Mouse (Mus musculus): ENCODE data around the gene Tnpo2. TPM values are rescaled to one million over a fixed set of nuclear protein-coding genes. Genes with fewer than 3 reads are reported as not detected.

Gene Tnpo2
- polyA plus RNA-seq, 1 experiment from 2014 or later: 15.5 TPM

GRCm38 (mm10) chr8:85072364-85072929 lies 35.7 kb downstream of the Tnpo2 start:
- no peaks in the 10 kb centered on the region for H3K9me3 ChIP-seq (ENCODE audit: control insufficient read depth, low read length)
- no peak for DNase-seq (ENCODE audit: low spot score)
- peak overlapping the region; percentile 93 for H3K9ac ChIP-seq (ENCODE audit: low read length)
- WGBS: 36% methylated on average over 9 of the region's 9 CpGs
- no peak for ATAC-seq (replicated peaks; ENCODE audit: low FRiP score, low TSS enrichment, low read depth)
- H3K4me2 ChIP-seq (ENCODE audit: low read length): peak overlapping the region; percentile 79
- H3K4me3 ChIP-seq (ENCODE audit: low read depth, low read length): peak overlapping the region; percentile 94
- H3K27me3 ChIP-seq (replicated peaks; ENCODE audit: control insufficient read depth, insufficient read depth, low read length): no peaks in the 10 kb centered on the region
- no peaks in the 10 kb centered on the region; the same call in 1 of the 2 replicates for H3K4me1 ChIP-seq (replicated peaks; ENCODE audit: control insufficient read depth, insufficient read depth, low read length)
- H3K27ac ChIP-seq (ENCODE audit: low read depth): peak overlapping the region; percentile 97; the same call in 1 of the 2 replicates
- peaks cover 36% of the 10 kb centered on the region for H3K36me3 ChIP-seq (ENCODE audit: control insufficient read depth, insufficient read depth, low read length)

DNA sequence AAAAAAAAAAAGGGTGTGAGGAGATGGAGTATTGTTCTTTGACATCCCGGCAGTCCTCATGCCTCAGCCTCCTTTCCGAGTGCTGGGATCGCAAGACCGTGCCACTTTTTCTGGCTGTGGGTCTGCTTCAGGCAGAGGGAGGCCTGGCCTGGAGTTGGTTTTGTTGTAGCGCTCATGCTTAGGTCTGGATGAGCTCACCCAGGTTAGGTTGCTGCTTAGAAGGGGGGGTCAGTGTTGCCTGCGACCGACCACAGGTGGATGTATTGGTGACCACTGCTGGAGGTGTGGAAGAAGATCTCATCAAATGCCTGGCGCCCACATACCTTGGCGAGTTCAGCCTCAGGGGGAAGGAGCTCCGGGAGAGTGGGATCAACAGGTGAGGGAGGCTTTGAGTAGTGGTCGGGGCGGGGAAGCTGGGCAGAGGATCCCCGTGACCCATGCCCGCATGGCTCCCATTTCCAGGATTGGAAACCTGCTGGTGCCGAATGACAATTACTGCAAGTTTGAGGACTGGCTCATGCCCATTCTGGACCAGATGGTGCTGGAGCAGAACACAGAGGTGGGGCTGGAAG lies 36.4 kb downstream of the Tnpo2 start:
- Histone ChIP-seq H3K27me3 (replicated peaks; ENCODE audit: control insufficient read depth, insufficient read depth, low read length) (no peaks in the 10 kb centered on the region), H3K27ac (ENCODE audit: low read depth) (no peak overlapping the region), H3K36me3 (ENCODE audit: control insufficient read depth, insufficient read depth, low read length) (peaks cover 41% of the 10 kb centered on the region), H3K9ac (ENCODE audit: low read length) (no peak overlapping the region), H3K4me2 (ENCODE audit: low read length) (no peak overlapping the region), H3K4me1 (replicated peaks; ENCODE audit: control insufficient read depth, insufficient read depth, low read length) (no peaks in the 10 kb centered on the region; the same call in 1 of the 2 replicates), H3K9me3 (ENCODE audit: control insufficient read depth, low read length) (no peaks in the 10 kb centered on the region), H3K4me3 (ENCODE audit: low read depth, low read length) (no peak overlapping the region)
- ATAC-seq (replicated peaks; ENCODE audit: low FRiP score, low TSS enrichment, low read depth): no peak
- no peak for DNase-seq (ENCODE audit: low spot score)
- 92% methylated on average over 15 of the region's 15 CpGs for WGBS

GRCm38 (mm10) chr8:85074167-85074566 lies 37.5 kb downstream of the Tnpo2 start:
- Histone ChIP-seq H3K9me3 (ENCODE audit: control insufficient read depth, low read length) (no peaks in the 10 kb centered on the region), H3K27me3 (replicated peaks; ENCODE audit: control insufficient read depth, insufficient read depth, low read length) (no peaks in the 10 kb centered on the region), H3K9ac (ENCODE audit: low read length) (no peak overlapping the region), H3K4me1 (replicated peaks; ENCODE audit: control insufficient read depth, insufficient read depth, low read length) (no peaks in the 10 kb centered on the region; the same call in 1 of the 2 replicates), H3K27ac (ENCODE audit: low read depth) (no peak overlapping the region), H3K4me2 (ENCODE audit: low read length) (no peak overlapping the region), H3K4me3 (ENCODE audit: low read depth, low read length) (no peak overlapping the region), H3K36me3 (ENCODE audit: control insufficient read depth, insufficient read depth, low read length) (peaks cover 52% of the 10 kb centered on the region)
- ATAC-seq (replicated peaks; ENCODE audit: low FRiP score, low TSS enrichment, low read depth): no peak
- DNase-seq (ENCODE audit: low spot score): no peak
- WGBS: 68% methylated on average over 10 of the region's 10 CpGs

DNA sequence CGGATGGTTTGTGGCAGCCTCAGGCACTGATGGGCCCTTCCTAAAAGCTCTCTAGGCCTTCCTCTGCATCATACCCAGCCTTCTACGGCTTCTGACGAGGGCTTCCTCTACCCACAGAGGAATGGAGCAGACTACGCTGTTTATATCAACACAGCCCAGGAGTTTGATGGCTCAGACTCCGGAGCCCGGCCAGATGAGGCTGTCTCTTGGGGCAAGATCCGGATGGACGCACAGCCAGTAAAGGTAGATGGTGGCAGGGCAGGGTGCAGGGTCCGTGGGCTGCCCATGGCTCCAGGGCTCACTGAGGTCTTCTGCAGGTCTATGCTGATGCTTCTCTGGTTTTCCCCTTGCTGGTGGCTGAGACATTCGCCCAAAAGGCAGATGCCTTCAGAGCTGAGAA lies 37.9 kb downstream of the Tnpo2 start:
- 85% methylated on average over 10 of the region's 10 CpGs for WGBS
- Histone ChIP-seq H3K4me2 (ENCODE audit: low read length) (no peak overlapping the region), H3K4me3 (ENCODE audit: low read depth, low read length) (no peak overlapping the region), H3K4me1 (replicated peaks; ENCODE audit: control insufficient read depth, insufficient read depth, low read length) (peaks cover 2% of the 10 kb centered on the region), H3K27ac (ENCODE audit: low read depth) (no peak overlapping the region), H3K36me3 (ENCODE audit: control insufficient read depth, insufficient read depth, low read length) (peaks cover 54% of the 10 kb centered on the region), H3K9ac (ENCODE audit: low read length) (no peak overlapping the region), H3K9me3 (ENCODE audit: control insufficient read depth, low read length) (no peaks in the 10 kb centered on the region), H3K27me3 (replicated peaks; ENCODE audit: control insufficient read depth, insufficient read depth, low read length) (no peaks in the 10 kb centered on the region)
- no peak for ATAC-seq (replicated peaks; ENCODE audit: low FRiP score, low TSS enrichment, low read depth)
- no peak for DNase-seq (ENCODE audit: low spot score)

GRCm38 (mm10) chr8:85076001-85076400 lies 39.3 kb downstream of the Tnpo2 start:
- H3K4me1 ChIP-seq (replicated peaks; ENCODE audit: control insufficient read depth, insufficient read depth, low read length): peaks cover 6% of the 10 kb centered on the region
- H3K27me3 ChIP-seq (replicated peaks; ENCODE audit: control insufficient read depth, insufficient read depth, low read length): no peaks in the 10 kb centered on the region
- H3K4me2 ChIP-seq (ENCODE audit: low read length): no peak overlapping the region
- peaks cover 54% of the 10 kb centered on the region for H3K36me3 ChIP-seq (ENCODE audit: control insufficient read depth, insufficient read depth, low read length)
- WGBS: 81% methylated on average over 9 of the region's 9 CpGs
- ATAC-seq (replicated peaks; ENCODE audit: low FRiP score, low TSS enrichment, low read depth): no peak
- no peak overlapping the region for H3K27ac ChIP-seq (ENCODE audit: low read depth)
- no peak overlapping the region for H3K9ac ChIP-seq (ENCODE audit: low read length)
- no peak for DNase-seq (ENCODE audit: low spot score)
- no peaks in the 10 kb centered on the region for H3K9me3 ChIP-seq (ENCODE audit: control insufficient read depth, low read length)
- no peak overlapping the region for H3K4me3 ChIP-seq (ENCODE audit: low read depth, low read length)

GRCm38 (mm10) chr8:85076993-85077392 lies 40.3 kb downstream of the Tnpo2 start:
- peaks cover 54% of the 10 kb centered on the region for H3K36me3 ChIP-seq (ENCODE audit: control insufficient read depth, insufficient read depth, low read length)
- H3K4me2 ChIP-seq (ENCODE audit: low read length): no peak overlapping the region
- no peak overlapping the region for H3K4me3 ChIP-seq (ENCODE audit: low read depth, low read length)
- 2% methylated on average over 2 of the region's 2 CpGs for WGBS
- no peak for ATAC-seq (replicated peaks; ENCODE audit: low FRiP score, low TSS enrichment, low read depth)
- no peaks in the 10 kb centered on the region for H3K27me3 ChIP-seq (replicated peaks; ENCODE audit: control insufficient read depth, insufficient read depth, low read length)
- H3K9ac ChIP-seq (ENCODE audit: low read length): no peak overlapping the region
- H3K4me1 ChIP-seq (replicated peaks; ENCODE audit: control insufficient read depth, insufficient read depth, low read length): peaks cover 11% of the 10 kb centered on the region
- H3K27ac ChIP-seq (ENCODE audit: low read depth): no peak overlapping the region
- H3K9me3 ChIP-seq (ENCODE audit: control insufficient read depth, low read length): no peaks in the 10 kb centered on the region
- DNase-seq (ENCODE audit: low spot score): peak; percentile 83

- H3K4me3 ChIP-seq (ENCODE audit: low read depth, low read length): peak overlapping the region; percentile 92
- H3K4me1 ChIP-seq (replicated peaks; ENCODE audit: control insufficient read depth, insufficient read depth, low read length): peaks cover 16% of the 10 kb centered on the region; the same call in 1 of the 2 replicates
- H3K9ac ChIP-seq (ENCODE audit: low read length): peak overlapping the region; percentile 81
- DNase-seq (ENCODE audit: low spot score): no peak
- peak overlapping the region; percentile 64 for H3K27ac ChIP-seq (ENCODE audit: low read depth)
- no peak for ATAC-seq (replicated peaks; ENCODE audit: low FRiP score, low TSS enrichment, low read depth)
- WGBS: under 1% methylated on average over 25 of the region's 25 CpGs
- H3K4me2 ChIP-seq (ENCODE audit: low read length): peak overlapping the region; percentile 85
- no peaks in the 10 kb centered on the region for H3K9me3 ChIP-seq (ENCODE audit: control insufficient read depth, low read length)
- H3K36me3 ChIP-seq (ENCODE audit: control insufficient read depth, insufficient read depth, low read length): peaks cover 34% of the 10 kb centered on the region
- no peaks in the 10 kb centered on the region for H3K27me3 ChIP-seq (replicated peaks; ENCODE audit: control insufficient read depth, insufficient read depth, low read length)
Measured at GRCm38 (mm10) chr8:85080214-85080531, 43.5 kb downstream of the Tnpo2 start.

DNA sequence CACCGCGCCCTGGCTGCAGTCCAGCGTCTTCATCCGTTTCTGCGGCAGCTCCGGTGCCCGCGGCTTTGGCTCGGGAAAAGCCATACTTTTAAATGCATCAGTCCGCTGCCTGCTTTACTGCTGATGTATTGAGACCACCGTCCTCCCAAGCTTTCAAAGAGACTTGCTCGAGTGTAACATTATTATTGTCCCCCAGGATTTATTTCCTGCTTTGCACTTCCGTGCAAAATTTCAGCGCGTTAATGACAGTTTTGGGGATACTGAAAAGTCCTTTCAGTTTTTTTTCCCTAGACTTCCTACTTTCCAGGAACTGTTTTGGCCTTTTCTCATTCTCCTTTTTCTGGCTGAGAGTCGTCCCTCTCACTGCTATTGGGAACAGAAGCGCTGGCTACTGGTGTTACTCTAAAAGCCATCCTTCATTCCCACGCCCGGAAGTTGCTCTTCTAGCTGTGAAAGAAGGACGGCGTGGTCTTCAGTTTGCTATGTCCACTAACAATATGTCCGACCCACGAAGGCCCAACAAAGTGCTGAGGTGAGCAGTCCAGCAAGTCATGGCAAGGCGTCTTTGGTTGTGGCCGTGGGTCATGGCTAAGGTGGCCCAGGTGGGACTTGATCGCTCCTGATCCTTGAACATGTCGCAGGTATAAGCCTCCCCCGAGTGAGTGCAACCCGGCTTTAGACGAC lies 44.0 kb downstream of the Tnpo2 start, which contains the start of gene Wdr83os:
Gene Wdr83os, plus strand, starts transcription at position 209 of the 684 bp plus-strand sequence.
- ATAC-seq (replicated peaks; ENCODE audit: low FRiP score, low TSS enrichment, low read depth) (peak; percentile 18), DNase-seq (ENCODE audit: low spot score) (peak; percentile 89)
- H3K4me3 ChIP-seq (ENCODE audit: low read depth, low read length): peak within 1 kb of the TSS; percentile 92
- under 1% methylated on average over 30 of the region's 30 CpGs for WGBS
- H3K9me3 ChIP-seq (ENCODE audit: control insufficient read depth, low read length): no peaks in the 10 kb centered on the region
- no peaks in the 10 kb centered on the region for H3K27me3 ChIP-seq (replicated peaks; ENCODE audit: control insufficient read depth, insufficient read depth, low read length)
- peak within 1 kb of the TSS; percentile 85 for H3K4me2 ChIP-seq (ENCODE audit: low read length)
- peak within 1 kb of the TSS; percentile 64 for H3K27ac ChIP-seq (ENCODE audit: low read depth)
- H3K9ac ChIP-seq (ENCODE audit: low read length): peak within 1 kb of the TSS; percentile 81
- peaks cover 32% of the 10 kb centered on the region for H3K36me3 ChIP-seq (ENCODE audit: control insufficient read depth, insufficient read depth, low read length)
- H3K4me1 ChIP-seq (replicated peaks; ENCODE audit: control insufficient read depth, insufficient read depth, low read length): peaks cover 16% of the 10 kb centered on the region; the same call in 1 of the 2 replicates

Measured in intestine, embryonic 14.5 days (tissue).